Comparison of ENCODE assay signal across 24 mouse cellular contexts in the genomic region with DNA sequence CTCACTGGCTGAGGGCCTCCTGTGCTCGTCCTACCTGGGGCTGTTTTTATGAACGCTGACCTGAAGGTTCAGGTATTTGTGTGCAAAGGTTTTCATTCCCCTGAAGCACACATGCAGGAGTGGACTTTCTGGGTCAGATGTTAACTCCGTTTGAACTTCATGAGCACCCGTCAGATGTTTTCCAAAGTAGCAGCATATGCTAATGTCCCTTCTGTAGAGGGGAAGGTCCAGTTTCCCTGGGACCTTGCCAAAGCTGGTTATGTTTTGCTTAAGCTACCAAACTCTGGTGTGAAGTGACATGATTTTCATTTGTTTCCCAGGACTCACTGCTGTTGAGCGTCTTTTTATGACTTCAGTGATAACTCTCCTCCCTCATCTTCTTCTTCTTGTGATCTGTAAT. TPM values are rescaled to one million over a fixed set of nuclear protein-coding genes. Genes with fewer than 3 reads are reported as not detected.
DNase-seq lines count a peak whose midpoint lies in the region; ATAC-seq and TF ChIP-seq lines count a peak whose summit lies in the region.
"Had no signal": no experiment of that assay in that cellular context is flagged by ENCODE, and none has a peak within 500 bp of the region (broad histone marks: within the 10 kb centered on the region; RNA-seq: fewer than 3 reads in every experiment).

No protein-coding gene starts in this region.

- no peaks in the 10 kb centered on the region for H3K9me3 ChIP-seq in kidney, embryonic 15.5 days (replicated peaks)
- no peaks in the 10 kb centered on the region for H3K9me3 ChIP-seq in kidney, postnatal 0 days (replicated peaks; ENCODE audit: low read length)
- no peaks in the 10 kb centered on the region for H3K9me3 ChIP-seq in liver, postnatal 0 days (ENCODE audit: low read length)
- H3K9me3 ChIP-seq in liver, embryonic 11.5 days (ENCODE audit: control insufficient read depth, low read length), result no peaks in the 10 kb centered on the region
- H3K9me3 ChIP-seq: forebrain, embryonic 10.5 days; forebrain, embryonic 13.5 days; G1E; hindbrain, embryonic 12.5 days had no signal

- no peaks in the 10 kb centered on the region for H3K4me1 ChIP-seq in kidney, adult 2 months (ENCODE audit: control insufficient read depth, insufficient read depth, low read length)
- no peaks in the 10 kb centered on the region for H3K4me1 ChIP-seq in kidney, embryonic 15.5 days
- no peaks in the 10 kb centered on the region for H3K4me1 ChIP-seq in kidney, postnatal 0 days (replicated peaks; ENCODE audit: insufficient read depth, low read length)
- H3K4me1 ChIP-seq in liver, postnatal 0 days (ENCODE audit: insufficient read depth), result no peaks in the 10 kb centered on the region; the same call in 1 of the 2 replicates
- H3K4me1 ChIP-seq in liver, embryonic 11.5 days (replicated peaks; ENCODE audit: control insufficient read depth, insufficient read depth, low read length), result no peaks in the 10 kb centered on the region
- H3K4me1 ChIP-seq: forebrain, embryonic 10.5 days; forebrain, embryonic 13.5 days; hindbrain, embryonic 12.5 days had no signal

- no peaks in the 10 kb centered on the region for H3K27me3 ChIP-seq in kidney, adult 2 months (replicated peaks; ENCODE audit: control insufficient read depth, insufficient read depth, low read length)
- no peaks in the 10 kb centered on the region for H3K27me3 ChIP-seq in kidney, embryonic 15.5 days
- no peaks in the 10 kb centered on the region for H3K27me3 ChIP-seq in kidney, postnatal 0 days (ENCODE audit: insufficient read depth, low read length)
- no peaks in the 10 kb centered on the region for H3K27me3 ChIP-seq in liver, postnatal 0 days (ENCODE audit: insufficient read depth, low read length)
- no peaks in the 10 kb centered on the region for H3K27me3 ChIP-seq in liver, embryonic 11.5 days (replicated peaks; ENCODE audit: control insufficient read depth, insufficient read depth, low read length)
- H3K27me3 ChIP-seq: CH12.LX; forebrain, embryonic 13.5 days; hindbrain, embryonic 12.5 days had no signal

- H3K9ac ChIP-seq in kidney, embryonic 15.5 days, result no peak overlapping the region
- no peak overlapping the region for H3K9ac ChIP-seq in kidney, postnatal 0 days (ENCODE audit: low read depth, low read length)
- no peak overlapping the region for H3K9ac ChIP-seq in liver, postnatal 0 days (replicated peaks)
- H3K9ac ChIP-seq in liver, embryonic 11.5 days (ENCODE audit: low read depth, low read length), result no peak overlapping the region
- H3K9ac ChIP-seq: forebrain, embryonic 13.5 days; hindbrain, embryonic 12.5 days had no signal

- ATAC-seq in kidney, embryonic 15.5 days (replicated peaks; ENCODE audit: low FRiP score), result no peak
- peak; percentile 33 for ATAC-seq in kidney, postnatal 0 days (replicated peaks; ENCODE audit: low FRiP score, low read depth)
- peak; percentile 93 for ATAC-seq in liver, postnatal 0 days
- ATAC-seq in liver, embryonic 11.5 days (replicated peaks; ENCODE audit: low FRiP score), result no peak
- ATAC-seq: forebrain, embryonic 13.5 days; forebrain, embryonic 16.5 days; Patski had no signal

- no peak for TF ChIP-seq POLR2A in kidney, adult 2 months (IDR thresholded peaks at IDR 0.05; ENCODE audit: low read depth, low read length)

- no peak overlapping the region for H3K4me3 ChIP-seq in kidney, adult 2 months (ENCODE audit: insufficient read depth, low read depth, low read length)
- H3K4me3 ChIP-seq in kidney, embryonic 15.5 days (replicated peaks), result no peak overlapping the region
- H3K4me3 ChIP-seq in kidney, postnatal 0 days (replicated peaks; ENCODE audit: low read depth, low read length), result no peak overlapping the region
- H3K4me3 ChIP-seq in liver, postnatal 0 days (ENCODE audit: low read depth, low read length), result no peak overlapping the region
- H3K4me3 ChIP-seq in liver, embryonic 11.5 days (ENCODE audit: low read depth, low read length), result no peak overlapping the region
- H3K4me3 ChIP-seq: forebrain, embryonic 10.5 days; forebrain, embryonic 13.5 days; gastrocnemius, adult 2 months; hindbrain, embryonic 12.5 days had no signal

- DNase-seq in kidney, adult 2 months, result peak; percentile 78
- no peak for DNase-seq in kidney, postnatal 0 days (ENCODE audit: low spot score)
- DNase-seq in kidney, postnatal 4 days, result no peak
- peak; percentile 21 for DNase-seq in liver, postnatal 0 days
- DNase-seq in liver, embryonic 11.5 days (ENCODE audit: low spot score), result no peak
- DNase-seq in kidney, postnatal 36 days, result peak; percentile 75 to 76
- DNase-seq in thymus, postnatal 25 days, result no peak
- DNase-seq: adrenal gland, postnatal 10 days; adrenal gland, postnatal 36 days; B cell, adult 2 months; cerebellum, adult 18-20 months; cerebellum, adult 9-10 months; cerebellum, postnatal 14 days; gastrocnemius, adult 2 months; gastrocnemius, postnatal 14 days had no signal

- WGBS in kidney, adult 2 months, result 44% methylated on average over 5 of the region's 5 CpGs
- WGBS in kidney, embryonic 15.5 days, result 75% methylated on average over 5 of the region's 5 CpGs
- WGBS in kidney, postnatal 0 days, result 78% methylated on average over 5 of the region's 5 CpGs
- 63% methylated on average over 5 of the region's 5 CpGs for WGBS in liver, postnatal 0 days (ENCODE audit: insufficient replicate concordance)
- 77% methylated on average over 5 of the region's 5 CpGs for WGBS in liver, embryonic 11.5 days

- no peak overlapping the region for H3K27ac ChIP-seq in kidney, adult 2 months (ENCODE audit: insufficient read depth, low read depth, low read length)
- H3K27ac ChIP-seq in kidney, embryonic 15.5 days, result no peak overlapping the region
- no peak overlapping the region for H3K27ac ChIP-seq in kidney, postnatal 0 days
- H3K27ac ChIP-seq in liver, postnatal 0 days (ENCODE audit: low read depth), result peak overlapping the region; percentile 44; the same call in 1 of the 2 replicates
- no peak overlapping the region for H3K27ac ChIP-seq in liver, embryonic 11.5 days (ENCODE audit: low read depth, low read length)
- H3K27ac ChIP-seq: forebrain, embryonic 10.5 days; forebrain, embryonic 13.5 days; gastrocnemius, adult 2 months; hindbrain, embryonic 12.5 days had no signal

- no peak overlapping the region for H3K4me2 ChIP-seq in kidney, embryonic 15.5 days
- H3K4me2 ChIP-seq in kidney, postnatal 0 days (ENCODE audit: low read length), result no peak overlapping the region
- no peak overlapping the region for H3K4me2 ChIP-seq in liver, postnatal 0 days (ENCODE audit: low read depth, low read length)
- H3K4me2 ChIP-seq in liver, embryonic 11.5 days, result no peak overlapping the region
- H3K4me2 ChIP-seq: forebrain, embryonic 13.5 days; heart, embryonic 11.5 days; hindbrain, embryonic 12.5 days had no signal

- no peak for TF ChIP-seq CTCF in kidney, adult 2 months (conservative IDR thresholded peaks at IDR 0.05; ENCODE audit: insufficient read depth, insufficient read length, low read depth, low read length)
- TF ChIP-seq CTCF in kidney, postnatal 0 days (IDR thresholded peaks at IDR 0.05; ENCODE audit: low read depth), result no peak
- no peak for TF ChIP-seq CTCF in liver, postnatal 0 days (IDR thresholded peaks at IDR 0.05; ENCODE audit: low read depth)

- no peaks in the 10 kb centered on the region for H3K36me3 ChIP-seq in kidney, adult 2 months (ENCODE audit: control insufficient read depth, insufficient read depth, low read length)
- H3K36me3 ChIP-seq in kidney, embryonic 15.5 days, result no peaks in the 10 kb centered on the region
- no peaks in the 10 kb centered on the region for H3K36me3 ChIP-seq in kidney, postnatal 0 days (ENCODE audit: insufficient read depth, low read length)
- no peaks in the 10 kb centered on the region for H3K36me3 ChIP-seq in liver, postnatal 0 days (replicated peaks; ENCODE audit: insufficient read depth, low read length)
- no peaks in the 10 kb centered on the region for H3K36me3 ChIP-seq in liver, embryonic 11.5 days (ENCODE audit: control insufficient read depth, insufficient read depth, low read length)
- H3K36me3 ChIP-seq: forebrain, embryonic 10.5 days; G1E; hindbrain, embryonic 12.5 days had no signal

- TF ChIP-seq EP300 in liver, postnatal 0 days (IDR thresholded peaks at IDR 0.05; ENCODE audit: low read depth), result no peak

RNA-seq across cellular contexts. Expression of a gene that starts 16.8 kb away (rescaled TPM):
- polyA plus RNA-seq in kidney, adult 2 months (2012; rRNA removed), result 2.1 and 2.5 TPM in 2 replicates
- 0.47 and 0.75 TPM in 2 replicates for polyA plus RNA-seq in kidney, embryonic 15.5 days (2015; fragmentation: Nextera tagmentation; extraction: Ambion mirVana)
- polyA plus RNA-seq in kidney, postnatal 0 days (2015; fragmentation: Nextera tagmentation; extraction: Ambion mirVana), result 0.68 and 1.0 TPM in 2 replicates
- 0.36 and 0.62 TPM in 2 replicates for polyA plus RNA-seq in liver, postnatal 0 days (2015; fragmentation: Nextera tagmentation; extraction: Ambion mirVana)
- polyA plus RNA-seq in liver, embryonic 11.5 days (2014; fragmentation: Nextera tagmentation; extraction: Ambion mirVana), result 0.26 and 0.43 TPM in 2 replicates
- polyA plus RNA-seq: G1E had no signal

Comparison
In these comparisons a context has a peak if more than half of its experiments do, and no peak if none do; other contexts are left out.
1. DNase-seq: peak in kidney, adult 2 months (single experiment), liver, postnatal 0 days (single experiment) and kidney, postnatal 36 days (2 of 2); none in kidney, postnatal 0 days (single experiment), kidney, postnatal 4 days (0 of 2), liver, embryonic 11.5 days (single experiment) and thymus, postnatal 25 days (single experiment).
2. ATAC-seq: peak in kidney, postnatal 0 days (single experiment) and liver, postnatal 0 days (single experiment); none in kidney, embryonic 15.5 days (single experiment) and liver, embryonic 11.5 days (single experiment).